Mouse (Mus musculus): ENCODE measurements around the gene Plbd2.

GRCm38 (mm10) chr5:120517552-120517951 is 14.1 kb upstream of the Plbd2 start:
- TF ChIP-seq CTCF (conservative IDR thresholded peaks at IDR 0.05; ENCODE audit: low read length) (no peak), NANOG (IDR thresholded peaks at IDR 0.05; ENCODE audit: borderline replicate concordance, low read length) (no peak)

Data from E14TG2a.4 (cell line).